In genomic region chr11:87026096-87026875, GRCm38 (mm10) we compare ENCODE assay signal across 9 mouse cellular contexts. TPM values are rescaled to one million over a fixed set of nuclear protein-coding genes. Genes with fewer than 3 reads are reported as not detected.
DNase-seq lines count a peak whose midpoint lies in the region; ATAC-seq and TF ChIP-seq lines count a peak whose summit lies in the region.
"Had no signal": no experiment of that assay in that cellular context is flagged by ENCODE, and none has a peak within 500 bp of the region (broad histone marks: within the 10 kb centered on the region; RNA-seq: fewer than 3 reads in every experiment).

No protein-coding gene starts in this region.

- WGBS in heart, embryonic 13.5 days: 66% methylated on average over 9 of the region's 9 CpGs
- 76% methylated on average over 9 of the region's 9 CpGs for WGBS in forebrain, postnatal 0 days
- 77% methylated on average over 9 of the region's 9 CpGs for WGBS in midbrain, embryonic 15.5 days

- H3K4me2 ChIP-seq in heart, embryonic 13.5 days: no peak overlapping the region
- H3K4me2 ChIP-seq in forebrain, postnatal 0 days (ENCODE audit: low read depth): no peak overlapping the region
- no peak overlapping the region for H3K4me2 ChIP-seq in midbrain, embryonic 15.5 days
- H3K4me2 ChIP-seq: midbrain, embryonic 12.5 days had no signal

- no peak for ATAC-seq in heart, embryonic 13.5 days (ENCODE audit: extremely low read depth, insufficient number of reproducible peaks, low FRiP score, low TSS enrichment)
- no peak for ATAC-seq in forebrain, postnatal 0 days
- ATAC-seq in midbrain, embryonic 15.5 days (replicated peaks): no peak

- H3K9ac ChIP-seq in heart, embryonic 13.5 days: no peak overlapping the region
- H3K9ac ChIP-seq in forebrain, postnatal 0 days: no peak overlapping the region
- no peak overlapping the region for H3K9ac ChIP-seq in midbrain, embryonic 15.5 days
- H3K9ac ChIP-seq: midbrain, embryonic 12.5 days had no signal

- no peaks in the 10 kb centered on the region for H3K9me3 ChIP-seq in heart, embryonic 13.5 days
- no peaks in the 10 kb centered on the region for H3K9me3 ChIP-seq in forebrain, postnatal 0 days (ENCODE audit: low read length)
- no peaks in the 10 kb centered on the region for H3K9me3 ChIP-seq in midbrain, embryonic 15.5 days
- H3K9me3 ChIP-seq: midbrain, embryonic 12.5 days had no signal

- no peaks in the 10 kb centered on the region for H3K36me3 ChIP-seq in heart, embryonic 13.5 days
- H3K36me3 ChIP-seq in forebrain, postnatal 0 days (ENCODE audit: insufficient read depth): no peaks in the 10 kb centered on the region
- H3K36me3 ChIP-seq in midbrain, embryonic 15.5 days (replicated peaks): no peaks in the 10 kb centered on the region
- H3K36me3 ChIP-seq: midbrain, embryonic 12.5 days had no signal

- DNase-seq in gastrocnemius, adult 18-20 months (ENCODE audit: low spot score): peak; percentile 29
- DNase-seq in gastrocnemius, postnatal 10 days: no peak
- DNase-seq in 3134 (ENCODE audit: extremely low read depth, insufficient read length, low spot score): peak; percentile 50
- peak; percentile 73 for DNase-seq in lung, postnatal 10 days
- no peak for DNase-seq in embryo, embryonic 9.5 days (ENCODE audit: extremely low spot score)
- no peak for DNase-seq in forebrain, postnatal 0 days

- H3K27me3 ChIP-seq in heart, embryonic 13.5 days (replicated peaks): no peaks in the 10 kb centered on the region
- H3K27me3 ChIP-seq in forebrain, postnatal 0 days (ENCODE audit: insufficient read depth, low read length): no peaks in the 10 kb centered on the region
- H3K27me3 ChIP-seq in midbrain, embryonic 15.5 days (replicated peaks): no peaks in the 10 kb centered on the region
- H3K27me3 ChIP-seq: midbrain, embryonic 12.5 days had no signal

- H3K27ac ChIP-seq in heart, embryonic 13.5 days (replicated peaks): peak overlapping the region; percentile 71
- H3K27ac ChIP-seq in forebrain, postnatal 0 days (ENCODE audit: low read depth, low read length): no peak overlapping the region
- no peak overlapping the region for H3K27ac ChIP-seq in midbrain, embryonic 15.5 days
- H3K27ac ChIP-seq: midbrain, embryonic 12.5 days had no signal

- no peak overlapping the region for H3K4me3 ChIP-seq in heart, embryonic 13.5 days
- H3K4me3 ChIP-seq in forebrain, postnatal 0 days (ENCODE audit: low read depth, low read length): no peak overlapping the region
- no peak overlapping the region for H3K4me3 ChIP-seq in midbrain, embryonic 15.5 days
- H3K4me3 ChIP-seq: midbrain, embryonic 12.5 days had no signal

- no peak for TF ChIP-seq CTCF in forebrain, postnatal 0 days (IDR thresholded peaks at IDR 0.05; ENCODE audit: low read depth)

- peaks cover 15% of the 10 kb centered on the region for H3K4me1 ChIP-seq in heart, embryonic 13.5 days
- H3K4me1 ChIP-seq in forebrain, postnatal 0 days (ENCODE audit: insufficient read depth): no peaks in the 10 kb centered on the region
- H3K4me1 ChIP-seq in midbrain, embryonic 15.5 days: no peaks in the 10 kb centered on the region
- H3K4me1 ChIP-seq: midbrain, embryonic 12.5 days had no signal

RNA-seq across cellular contexts. Expression of gene Ypel2, which starts 32.8 kb away (rescaled TPM):
- total RNA-seq in gastrocnemius, adult 18-20 months (2021): 1 to 10 TPM; 6.4 to 9.4 TPM
- 10 to 100 TPM in 1 of 2 experiments, 1 to 10 TPM in 1; 9.8 to 11.6 TPM for total RNA-seq in gastrocnemius, postnatal 10 days (2021)
- 18.1 and 20.0 TPM in 2 replicates for polyA plus RNA-seq in heart, embryonic 13.5 days (2015; fragmentation: Nextera tagmentation; extraction: Ambion mirVana)
- 5.6 and 6.3 TPM in 2 replicates for total RNA-seq in forebrain, postnatal 0 days (2014; rRNA removed)
- polyA plus RNA-seq in forebrain, postnatal 0 days (2015; fragmentation: Nextera tagmentation; extraction: Ambion mirVana): 3.7 and 4.5 TPM in 2 replicates
- 6.6 and 6.8 TPM in 2 replicates for polyA plus RNA-seq in midbrain, embryonic 15.5 days (2015; fragmentation: Nextera tagmentation; extraction: Ambion mirVana)

RNA-seq across cellular contexts. Expression of gene Gdpd1, which starts 47.6 kb away (rescaled TPM):
- 1 to 10 TPM; 4.2 to 4.6 TPM for total RNA-seq in gastrocnemius, adult 18-20 months (2021)
- total RNA-seq in gastrocnemius, postnatal 10 days (2021): 1 to 10 TPM; 2.7 to 3.3 TPM
- 23.1 and 29.4 TPM in 2 replicates for polyA plus RNA-seq in heart, embryonic 13.5 days (2015; fragmentation: Nextera tagmentation; extraction: Ambion mirVana)
- total RNA-seq in forebrain, postnatal 0 days (2014; rRNA removed): 73.7 and 85.2 TPM in 2 replicates
- polyA plus RNA-seq in forebrain, postnatal 0 days (2015; fragmentation: Nextera tagmentation; extraction: Ambion mirVana): 182 and 186 TPM in 2 replicates
- polyA plus RNA-seq in midbrain, embryonic 15.5 days (2015; fragmentation: Nextera tagmentation; extraction: Ambion mirVana): 168 and 172 TPM in 2 replicates

Comparison
In these comparisons a context has a peak if more than half of its experiments do, and no peak if none do; other contexts are left out.
1. DNase-seq: peak in gastrocnemius, adult 18-20 months (single experiment), 3134 (single experiment) and lung, postnatal 10 days (single experiment); none in gastrocnemius, postnatal 10 days (single experiment), embryo, embryonic 9.5 days (single experiment) and forebrain, postnatal 0 days (single experiment).
2. RNA of gene Gdpd1, which starts 47.6 kb away (total RNA-seq): 73.7 to 85.2 TPM in forebrain, postnatal 0 days; 4.2 to 4.6 TPM in gastrocnemius, adult 18-20 months and 2.7 to 3.3 TPM in gastrocnemius, postnatal 10 days; every median in the first group is over 10 times any median in the second.